Mouse (Mus musculus) embryonic fibroblast, embryonic 13.5 days (primary cell): Measurements from ENCODE around the gene Lrg1. TPM values are rescaled to one million over a fixed set of nuclear protein-coding genes. Genes with fewer than 3 reads are reported as not detected.

ENCODE experiments used
- H3K27ac ChIP-seq: 2 replicates; pipeline ENCODE4 v1.5.1; 2012; ENCODE audit warnings: low read length, control low read depth, inconsistent platforms; ENCODE audit not compliant: insufficient read depth
- H3K4me1 ChIP-seq: 2 replicates; pipeline ENCODE4 v1.6.1; 2011; ENCODE audit warnings: low read length; ENCODE audit not compliant: control insufficient read depth, insufficient read depth
- H3K4me3 ChIP-seq: 2 replicates; pipeline ENCODE4 v1.5.1; 2011; ENCODE audit warnings: mild to moderate bottlenecking, control low read depth, low read length; ENCODE audit not compliant: insufficient read depth
- CTCF ChIP-seq: IDR thresholded peaks from 2 replicates; pipeline ENCODE4 v1.5.1; 2011; ENCODE audit warnings: mild to moderate bottlenecking, control low read depth, low read length, moderate library complexity, borderline replicate concordance; ENCODE audit not compliant: insufficient read depth
- POLR2A ChIP-seq: IDR thresholded peaks from 2 replicates; pipeline ENCODE4 v1.6.1; 2011; ENCODE audit warnings: low read depth, mild to moderate bottlenecking, control low read depth, low read length, moderate library complexity
- polyA plus RNA-seq: library from polyadenylated mRNA; stranded (reverse); fragments of >200 nt; gene quantifications from 2 replicates; pipeline ENCODE4 v1.2.4, GENCODE M21; 2011; ENCODE audit warnings: low read depth; ENCODE audit not compliant: missing spikeins, insufficient read length

The Lrg1 gene
- polyA plus RNA-seq, 1 experiment = not detected

GRCm38 (mm10) chr17:56148790-56149618 lies 27.2 kb upstream of the Lrg1 start:
- no peak overlapping the region for H3K27ac ChIP-seq
- H3K4me3 ChIP-seq = no peak overlapping the region

GRCm38 (mm10) chr17:56148280-56148679 lies 26.5 kb upstream of the Lrg1 start:
- Histone ChIP-seq H3K4me3 (no peak overlapping the region), H3K27ac (no peak overlapping the region), H3K4me1 (no peaks in the 10 kb centered on the region)
- no peak for TF ChIP-seq POLR2A
- no peak for TF ChIP-seq CTCF

More at GRCm38 (mm10) chr17:56148790-56149618, 27.2 kb upstream of the Lrg1 start:
- TF ChIP-seq CTCF (no peak), POLR2A (no peak)
- H3K4me1 ChIP-seq = no peaks in the 10 kb centered on the region

GRCm38 (mm10) chr17:56147420-56147819 lies 25.6 kb upstream of the Lrg1 start:
- no peak for TF ChIP-seq CTCF
- no peak for TF ChIP-seq POLR2A
- H3K4me3 ChIP-seq = no peak overlapping the region
- no peak overlapping the region for H3K27ac ChIP-seq
- no peaks in the 10 kb centered on the region for H3K4me1 ChIP-seq

GRCm38 (mm10) chr17:56146131-56146530 lies 24.3 kb upstream of the Lrg1 start:
- H3K4me1 ChIP-seq = no peaks in the 10 kb centered on the region
- no peak overlapping the region for H3K4me3 ChIP-seq
- TF ChIP-seq CTCF (no peak), POLR2A (no peak)
- H3K27ac ChIP-seq = no peak overlapping the region

- Histone ChIP-seq H3K4me3 (no peak overlapping the region), H3K27ac (no peak overlapping the region), H3K4me1 (no peaks in the 10 kb centered on the region)
- no peak for TF ChIP-seq POLR2A
- no peak for TF ChIP-seq CTCF
Observed at GRCm38 (mm10) chr17:56144546-56144945, 22.7 kb upstream of the Lrg1 start.

- Histone ChIP-seq H3K27ac (no peak overlapping the region), H3K4me3 (no peak overlapping the region), H3K4me1 (no peaks in the 10 kb centered on the region)
- TF ChIP-seq POLR2A (no peak), CTCF (no peak)
Observed at GRCm38 (mm10) chr17:56141702-56142605, 20.2 kb upstream of the Lrg1 start.

GRCm38 (mm10) chr17:56139858-56140595 lies 18.2 kb upstream of the Lrg1 start, which contains the start of gene Sema6b:
Sema6b (minus strand) TSS chr17:56140343.
- H3K27ac ChIP-seq = no peak within 1 kb of the TSS
- H3K4me3 ChIP-seq = peak within 1 kb of the TSS; percentile 53
- no peaks in the 10 kb centered on the region for H3K4me1 ChIP-seq
- no peak; the same call in 1 of the 2 replicates for TF ChIP-seq CTCF
- no peak for TF ChIP-seq POLR2A

- TF ChIP-seq POLR2A (no peak), CTCF (no peak)
- no peak overlapping the region for H3K27ac ChIP-seq
- H3K4me3 ChIP-seq = no peak overlapping the region; the same call in 1 of the 2 replicates
- peaks cover 2% of the 10 kb centered on the region; the same call in 1 of the 2 replicates for H3K4me1 ChIP-seq
Observed at GRCm38 (mm10) chr17:56139355-56139754, 17.6 kb upstream of the Lrg1 start.

GRCm38 (mm10) chr17:56137839-56138613 lies 16.2 kb upstream of the Lrg1 start:
- H3K4me3 ChIP-seq = no peak overlapping the region
- H3K4me1 ChIP-seq = peaks cover 3% of the 10 kb centered on the region; the same call in 1 of the 2 replicates
- no peak overlapping the region for H3K27ac ChIP-seq
- no peak for TF ChIP-seq POLR2A
- no peak for TF ChIP-seq CTCF
